Comparison of ENCODE assay signal across 8 mouse cellular contexts in the genomic region with DNA sequence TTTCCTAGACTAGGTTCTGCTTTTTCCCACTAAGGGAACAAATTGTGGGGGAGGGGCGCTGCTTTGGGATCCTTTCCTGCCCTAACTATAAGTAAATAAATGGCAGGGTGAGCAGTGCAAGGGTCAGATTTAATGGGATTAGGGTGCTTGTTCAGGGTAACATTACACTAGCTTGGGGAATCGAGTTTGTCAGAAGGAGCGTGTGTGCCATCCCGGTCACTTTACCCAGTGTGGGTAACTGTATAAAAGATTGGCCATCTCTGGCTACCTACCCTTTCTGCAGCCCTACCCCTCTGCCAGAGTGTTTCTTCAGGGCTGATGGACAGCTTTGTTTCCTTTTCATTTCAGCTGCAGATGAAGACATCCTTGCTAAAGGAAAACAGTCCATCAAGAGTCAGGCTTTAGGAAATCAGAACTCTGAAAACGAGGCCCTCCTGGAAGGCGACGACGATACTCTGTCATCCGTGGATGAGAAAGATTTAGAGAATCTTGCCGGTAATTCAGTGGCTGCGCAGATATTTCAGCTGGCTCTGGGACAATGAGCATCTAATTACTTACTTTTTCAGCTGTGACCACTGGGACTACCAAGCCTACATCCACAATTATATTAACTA. TPM values are rescaled to one million over a fixed set of nuclear protein-coding genes. Genes with fewer than 3 reads are reported as not detected.
A peak's percentile ranks its signal among the peaks of the same experiment; 100 is the strongest.
DNase-seq lines count a peak whose midpoint lies in the region; ATAC-seq and TF ChIP-seq lines count a peak whose summit lies in the region.

No protein-coding gene starts in this region.

- intact Hi-C loops in gastrocnemius, postnatal 36 days (cut with DNase I), result loop anchor here (10.0 kb wide), 1 partner anchor 225 kb away; no protein-coding TSS in a partner anchor

- no peak for ATAC-seq in forebrain, embryonic 11.5 days (replicated peaks; ENCODE audit: low FRiP score)
- no peak for ATAC-seq in intestine, postnatal 0 days
- ATAC-seq in midbrain, embryonic 13.5 days, result peak; percentile 46; the same call in 1 of the 2 replicates

- H3K4me3 ChIP-seq in forebrain, embryonic 10.5 days, result peak overlapping the region; percentile 22; the same call in 1 of the 2 replicates
- H3K4me3 ChIP-seq in forebrain, embryonic 11.5 days (ENCODE audit: low read depth, low read length), result no peak overlapping the region
- peak overlapping the region; percentile 83 for H3K4me3 ChIP-seq in embryonic facial prominence, embryonic 10.5 days
- no peak overlapping the region; the same call in 1 of the 2 replicates for H3K4me3 ChIP-seq in intestine, postnatal 0 days (ENCODE audit: low read depth, low read length)
- peak overlapping the region; percentile 12 for H3K4me3 ChIP-seq in midbrain, embryonic 13.5 days (replicated peaks)

- no peaks in the 10 kb centered on the region for H3K9me3 ChIP-seq in forebrain, embryonic 10.5 days
- no peaks in the 10 kb centered on the region for H3K9me3 ChIP-seq in forebrain, embryonic 11.5 days (ENCODE audit: control insufficient read depth, low read length)
- no peaks in the 10 kb centered on the region for H3K9me3 ChIP-seq in embryonic facial prominence, embryonic 10.5 days
- no peaks in the 10 kb centered on the region for H3K9me3 ChIP-seq in intestine, postnatal 0 days (ENCODE audit: control insufficient read depth)
- no peaks in the 10 kb centered on the region for H3K9me3 ChIP-seq in midbrain, embryonic 13.5 days

- WGBS in forebrain, embryonic 10.5 days, result 24% methylated on average over 11 of the region's 11 CpGs
- WGBS in forebrain, embryonic 11.5 days, result 19% methylated on average over 11 of the region's 11 CpGs
- 8% methylated on average over 11 of the region's 11 CpGs for WGBS in embryonic facial prominence, embryonic 10.5 days
- WGBS in intestine, postnatal 0 days, result 45% methylated on average over 11 of the region's 11 CpGs
- WGBS in midbrain, embryonic 13.5 days, result 11% methylated on average over 11 of the region's 11 CpGs

- H3K4me2 ChIP-seq in forebrain, embryonic 11.5 days (ENCODE audit: low read depth, low read length, severe bottlenecking), result no peak overlapping the region
- H3K4me2 ChIP-seq in intestine, postnatal 0 days (replicated peaks; ENCODE audit: low read depth), result peak overlapping the region; percentile 47
- H3K4me2 ChIP-seq in midbrain, embryonic 13.5 days (replicated peaks), result peak overlapping the region; percentile 44

- no peak for TF ChIP-seq CTCF in intestine, postnatal 0 days (IDR thresholded peaks at IDR 0.05; ENCODE audit: low read depth)

- no peak overlapping the region for H3K27ac ChIP-seq in forebrain, embryonic 10.5 days
- no peak overlapping the region for H3K27ac ChIP-seq in forebrain, embryonic 11.5 days (ENCODE audit: low read depth, low read length)
- H3K27ac ChIP-seq in embryonic facial prominence, embryonic 10.5 days (replicated peaks), result peak overlapping the region; percentile 81
- 0 out of 2 replicates have a peak overlapping the region, but pooled peaks have one; percentile 15 for H3K27ac ChIP-seq in intestine, postnatal 0 days (ENCODE audit: low read depth, low read length)
- peak overlapping the region; percentile 70 for H3K27ac ChIP-seq in midbrain, embryonic 13.5 days

- DNase-seq in forebrain, embryonic 10.5 days (ENCODE audit: extremely low spot score, low spot score), result no peak
- no peak for DNase-seq in forebrain, embryonic 11.5 days (ENCODE audit: low spot score)
- peak; percentile 75 for DNase-seq in embryonic facial prominence, embryonic 10.5 days (ENCODE audit: low spot score)
- DNase-seq in right cerebral cortex, postnatal 25 days, result no peak
- DNase-seq in spleen, adult 18-20 months, result no peak
- no peak for DNase-seq in gastrocnemius, postnatal 36 days

- H3K36me3 ChIP-seq in forebrain, embryonic 10.5 days (replicated peaks), result no peaks in the 10 kb centered on the region
- H3K36me3 ChIP-seq in forebrain, embryonic 11.5 days (ENCODE audit: control insufficient read depth, insufficient read depth, low read length), result no peaks in the 10 kb centered on the region
- no peaks in the 10 kb centered on the region for H3K36me3 ChIP-seq in embryonic facial prominence, embryonic 10.5 days (replicated peaks)
- no peaks in the 10 kb centered on the region; the same call in 1 of the 2 replicates for H3K36me3 ChIP-seq in intestine, postnatal 0 days (ENCODE audit: control insufficient read depth, insufficient read depth)
- H3K36me3 ChIP-seq in midbrain, embryonic 13.5 days, result no peaks in the 10 kb centered on the region

- H3K27me3 ChIP-seq in forebrain, embryonic 10.5 days (ENCODE audit: poor library complexity, severe bottlenecking), result peaks cover 74% of the 10 kb centered on the region
- peaks cover 25% of the 10 kb centered on the region for H3K27me3 ChIP-seq in forebrain, embryonic 11.5 days (ENCODE audit: control insufficient read depth, insufficient read depth, low read length)
- H3K27me3 ChIP-seq in embryonic facial prominence, embryonic 10.5 days (replicated peaks; ENCODE audit: low read depth, poor library complexity, severe bottlenecking), result peaks cover 26% of the 10 kb centered on the region
- H3K27me3 ChIP-seq in intestine, postnatal 0 days (replicated peaks; ENCODE audit: control insufficient read depth, insufficient read depth, low read length), result no peaks in the 10 kb centered on the region
- peaks cover 5% of the 10 kb centered on the region for H3K27me3 ChIP-seq in midbrain, embryonic 13.5 days

- peaks cover 35% of the 10 kb centered on the region for H3K4me1 ChIP-seq in forebrain, embryonic 10.5 days
- 0 out of 2 replicates have a peak, but pooled peaks cover 6% of the 10 kb centered on the region for H3K4me1 ChIP-seq in forebrain, embryonic 11.5 days (replicated peaks; ENCODE audit: control insufficient read depth, insufficient read depth, low read length)
- H3K4me1 ChIP-seq in embryonic facial prominence, embryonic 10.5 days, result peaks cover 50% of the 10 kb centered on the region
- 0 out of 2 replicates have a peak, but pooled peaks cover 5% of the 10 kb centered on the region for H3K4me1 ChIP-seq in intestine, postnatal 0 days (replicated peaks; ENCODE audit: control insufficient read depth, insufficient read depth, low read length)
- H3K4me1 ChIP-seq in midbrain, embryonic 13.5 days (replicated peaks), result peaks cover 32% of the 10 kb centered on the region

- H3K9ac ChIP-seq in forebrain, embryonic 11.5 days (ENCODE audit: low read length), result no peak overlapping the region
- 0 out of 2 replicates have a peak overlapping the region, but pooled peaks have one; percentile 7 for H3K9ac ChIP-seq in intestine, postnatal 0 days (ENCODE audit: low read depth, low read length)
- peak overlapping the region; percentile 52; the same call in 1 of the 2 replicates for H3K9ac ChIP-seq in midbrain, embryonic 13.5 days (replicated peaks)

RNA-seq across cellular contexts. Expression of gene Mab21l2, which starts 8.8 kb away (rescaled TPM):
- polyA plus RNA-seq in forebrain, embryonic 10.5 days (2016; fragmentation: Nextera tagmentation; extraction: Ambion mirVana), result 8.4 and 14.7 TPM in 2 replicates
- polyA plus RNA-seq in forebrain, embryonic 11.5 days (2014; fragmentation: Nextera tagmentation; extraction: Ambion mirVana), result 7.1 and 7.5 TPM in 2 replicates
- polyA plus RNA-seq in embryonic facial prominence, embryonic 10.5 days (2016; fragmentation: Nextera tagmentation; extraction: Ambion mirVana), result 116 and 134 TPM in 2 replicates
- 37.2 and 38.9 TPM in 2 replicates for polyA plus RNA-seq in intestine, postnatal 0 days (2015; fragmentation: Nextera tagmentation; extraction: Ambion mirVana)
- 89.1 and 122 TPM in 2 replicates for polyA plus RNA-seq in midbrain, embryonic 13.5 days (2015; fragmentation: Nextera tagmentation; extraction: Ambion mirVana)
- under 1 TPM in 1 of 2 experiments, not detected in 1; 0.10 TPM for total RNA-seq in gastrocnemius, postnatal 36 days (2021)

Comparison
In these comparisons a context has a peak if more than half of its experiments do, and no peak if none do; other contexts are left out.
1. H3K4me3 ChIP-seq: peak in forebrain, embryonic 10.5 days (single experiment), embryonic facial prominence, embryonic 10.5 days (single experiment) and midbrain, embryonic 13.5 days (single experiment); none in forebrain, embryonic 11.5 days (single experiment) and intestine, postnatal 0 days (single experiment).
2. H3K27ac ChIP-seq: peak in embryonic facial prominence, embryonic 10.5 days (single experiment), intestine, postnatal 0 days (single experiment) and midbrain, embryonic 13.5 days (single experiment); none in forebrain, embryonic 10.5 days (single experiment) and forebrain, embryonic 11.5 days (single experiment).